Mouse (Mus musculus): Measurements from ENCODE around the gene Skil.

DNA sequence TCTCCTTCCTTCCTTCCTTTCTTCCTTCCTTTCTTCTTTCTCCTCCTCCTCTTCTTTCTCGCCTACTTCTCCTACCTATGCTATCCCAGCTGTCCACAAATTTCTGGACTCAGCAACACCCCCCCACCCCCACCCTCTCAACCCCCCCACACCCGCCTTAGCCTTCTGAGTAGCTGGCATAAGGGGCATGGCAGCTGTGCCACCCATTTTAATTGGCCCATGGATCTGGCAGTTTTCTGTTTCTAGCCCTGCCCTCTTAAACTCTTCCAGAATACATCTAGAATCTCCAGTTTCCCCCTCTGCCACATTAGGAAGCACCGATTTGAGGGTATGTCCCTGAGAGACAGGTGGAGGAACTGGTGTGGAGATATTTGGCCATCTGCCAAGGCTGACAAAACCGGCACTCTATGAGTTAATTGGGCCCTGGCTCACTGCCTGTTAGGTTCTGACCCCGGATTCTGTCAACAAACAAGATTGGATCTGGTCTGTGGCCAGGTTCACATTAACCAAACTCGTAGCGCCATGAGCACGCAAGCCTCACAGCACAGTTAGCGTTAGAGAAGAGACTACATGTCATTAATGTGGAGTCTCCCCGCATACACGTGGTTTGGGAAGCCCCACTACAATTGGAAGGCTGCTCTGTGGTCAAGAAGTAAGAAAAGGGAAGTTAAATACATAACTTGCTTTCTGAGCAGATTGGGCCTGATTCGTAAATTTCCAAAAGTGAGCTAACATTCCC lies 11.2 kb upstream of the Skil start:
- TF ChIP-seq GABPA (IDR thresholded peaks at IDR 0.05; ENCODE audit: insufficient replicate concordance, low read depth, low read length) (no peak), USF1 (IDR thresholded peaks at IDR 0.05; ENCODE audit: low read depth, low read length) (peak; percentile 15; the same call in 1 of the 2 replicates), POLR2A (IDR thresholded peaks at IDR 0.05; ENCODE audit: low read depth, low read length) (no peak), CHD2 (IDR thresholded peaks at IDR 0.05; ENCODE audit: low read length) (no peak), TBP (conservative IDR thresholded peaks at IDR 0.05; ENCODE audit: low read depth, low read length) (no peak), JUN (IDR thresholded peaks at IDR 0.05; ENCODE audit: insufficient read depth, low read depth, low read length) (no peak), CTCF (conservative IDR thresholded peaks at IDR 0.05 in 1 of 2, IDR thresholded peaks at IDR 0.05 in 1 of 2; ENCODE audit: low read depth in 2 of 2, low read length in 2 of 2) (no peak), ZC3H11A (IDR thresholded peaks at IDR 0.05; ENCODE audit: low read depth, low read length) (no peak)
